Mouse (Mus musculus) midbrain, postnatal 0 days (tissue): Measurements from ENCODE around the gene Nptxr. TPM values are rescaled to one million over a fixed set of nuclear protein-coding genes. Genes with fewer than 3 reads are reported as not detected.

Experiments
- ATAC-seq: fragments of 200-750 bp; cut with Nextera tagmentation; 2 replicates; pipeline ENCODE4 v1.8.0; 2017; ENCODE audit warnings: moderate number of reproducible peaks, mild to moderate bottlenecking, moderate TSS enrichment, moderate library complexity; ENCODE audit not compliant: low FRiP score
- DNase-seq: peaks from one replicate; pipeline ENCODE4 v3.0.0-alpha.2; 2015; ENCODE audit warnings: low spot score
- H3K27ac ChIP-seq: fragments of 300-500 bp; sonication (generic); 2 replicates; pipeline ENCODE4 v1.5.1; 2014; ENCODE audit warnings: low read depth, mild to moderate bottlenecking, low read length, mixed read lengths
- H3K27me3 ChIP-seq: fragments of 300-500 bp; sonication (generic); 2 replicates; pipeline ENCODE4 v1.6.1; 2014; ENCODE audit warnings: low read length, control low read depth, mixed read lengths; ENCODE audit not compliant: insufficient read depth
- H3K36me3 ChIP-seq: fragments of 300-500 bp; sonication (generic); 2 replicates; pipeline ENCODE4 v1.6.1; 2014; ENCODE audit warnings: low read length, control low read depth, mixed read lengths; ENCODE audit not compliant: insufficient read depth
- H3K4me1 ChIP-seq: fragments of 300-500 bp; sonication (generic); 2 replicates; pipeline ENCODE4 v1.6.1; 2014; ENCODE audit warnings: mild to moderate bottlenecking, control low read depth, antibody characterized with exemption, low read length, mixed read lengths; ENCODE audit not compliant: insufficient read depth
- H3K4me2 ChIP-seq: fragments of 300-500 bp; sonication (generic); 2 replicates; pipeline ENCODE4 v1.6.1; 2014; ENCODE audit warnings: low read depth, mild to moderate bottlenecking, low read length, mixed read lengths; ENCODE audit not compliant: poor library complexity, severe bottlenecking
- H3K4me3 ChIP-seq: fragments of 300-500 bp; sonication (generic); 2 replicates; pipeline ENCODE4 v1.5.1; 2014; ENCODE audit warnings: low read depth, mild to moderate bottlenecking, low read length, moderate library complexity
- H3K9ac ChIP-seq: fragments of 300-500 bp; sonication (generic); replicated peaks from 2 replicates; pipeline ENCODE4 v1.6.1; 2014; ENCODE audit warnings: mild to moderate bottlenecking, low read length, moderate library complexity, mixed read lengths; ENCODE audit not compliant: poor library complexity, severe bottlenecking
- H3K9me3 ChIP-seq: fragments of 300-500 bp; sonication (generic); 2 replicates; pipeline ENCODE4 v1.6.1; 2016; ENCODE audit warnings: low read length, control low read depth
- CTCF ChIP-seq: IDR thresholded peaks from 2 replicates; pipeline ENCODE4 v1.5.1; 2016; ENCODE audit warnings: antibody characterized with exemption, mild to moderate bottlenecking
- WGBS: fragments of 180-500 bp; shearing (Covaris S2); extraction: QIAGEN DNeasy Blood & Tissue Kit; methylation state at CpG from one replicate; pipeline ENCODE4 v1.1.7; 2014; 5-methylcytosine and 5-hydroxymethylcytosine counted together
- polyA plus RNA-seq: library from polyadenylated mRNA; unstranded; fragments of >200 nt; fragmentation: Nextera tagmentation; extraction: Ambion mirVana; gene quantifications from 2 replicates; pipeline ENCODE4 v1.2.1, GENCODE M21; 2015
- total RNA-seq: library from RNA; depleted of rRNA; stranded (reverse); fragments of >200 nt; gene quantifications from 2 replicates; pipeline ENCODE4 v1.2.3, GENCODE M21; 2014

Gene Nptxr
- total and polyA plus RNA-seq, 2 experiments from 2014 or later: 97.8 to 288 TPM

DNA sequence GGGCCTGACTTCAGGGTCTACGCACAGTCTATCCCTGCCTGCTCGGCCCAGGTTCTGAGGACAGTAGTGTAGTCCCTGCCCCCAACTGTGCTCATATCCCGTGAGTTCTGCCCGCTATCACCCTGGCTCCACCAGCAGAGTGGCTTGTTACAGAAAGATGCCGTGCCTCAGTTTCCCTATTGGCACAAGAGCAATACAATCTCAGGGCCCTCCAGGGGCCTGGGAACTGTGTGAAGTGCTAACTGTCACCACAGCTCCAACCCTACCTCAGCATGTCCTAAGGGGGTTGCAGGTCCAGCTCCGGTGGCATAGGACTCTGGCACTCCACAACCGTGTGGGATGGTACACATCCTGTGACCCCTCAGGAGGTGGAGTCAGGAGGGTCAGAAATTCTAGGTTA, 7.5 kb downstream of the Nptxr start:
- Histone ChIP-seq H3K9me3 (no peaks in the 10 kb centered on the region), H3K27me3 (no peaks in the 10 kb centered on the region), H3K4me2 (no peak overlapping the region), H3K36me3 (peaks cover 18% of the 10 kb centered on the region), H3K4me1 (0 out of 2 replicates have a peak, but pooled peaks cover 4% of the 10 kb centered on the region), H3K9ac (no peak overlapping the region), H3K27ac (no peak overlapping the region), H3K4me3 (no peak overlapping the region)
- no peak for DNase-seq
- no peak for TF ChIP-seq CTCF
- no peak for ATAC-seq
- 88% methylated on average over 7 of the region's 7 CpGs for WGBS

DNA sequence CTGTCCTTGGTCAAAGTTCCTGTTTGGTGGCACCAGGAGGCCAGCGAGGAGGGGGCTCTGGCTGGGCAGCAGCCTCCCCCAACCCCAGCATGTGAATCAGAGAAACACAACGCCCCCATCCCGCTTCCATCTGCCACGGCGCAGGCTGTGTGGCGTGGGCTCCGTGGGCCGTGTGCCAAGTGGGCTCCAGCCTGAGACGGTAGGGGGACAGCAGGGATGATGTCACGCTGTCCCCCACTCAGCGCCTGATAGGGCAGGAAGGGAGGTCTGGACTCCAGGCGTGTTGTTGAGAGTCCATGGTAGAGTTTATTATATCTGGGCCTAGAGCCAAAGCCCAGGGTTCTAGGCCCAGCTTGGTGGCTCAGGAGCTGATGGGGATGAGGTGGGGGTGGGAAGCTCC, 8.3 kb downstream of the Nptxr start:
- Histone ChIP-seq H3K9me3 (no peaks in the 10 kb centered on the region), H3K4me1 (0 out of 2 replicates have a peak, but pooled peaks cover 3% of the 10 kb centered on the region), H3K27me3 (no peaks in the 10 kb centered on the region), H3K27ac (no peak overlapping the region), H3K36me3 (peaks cover 24% of the 10 kb centered on the region), H3K4me3 (no peak overlapping the region), H3K4me2 (no peak overlapping the region), H3K9ac (no peak overlapping the region)
- DNase-seq: peak; percentile 27
- TF ChIP-seq CTCF: no peak
- 80% methylated on average over 12 of the region's 12 CpGs for WGBS
- ATAC-seq: no peak

- ATAC-seq (no peak), DNase-seq (no peak)
- H3K27ac ChIP-seq: no peak overlapping the region
- no peaks in the 10 kb centered on the region for H3K27me3 ChIP-seq
- H3K36me3 ChIP-seq: peaks cover 45% of the 10 kb centered on the region
- 35% methylated on average over 20 of the region's 20 CpGs for WGBS
- no peaks in the 10 kb centered on the region for H3K9me3 ChIP-seq
- no peak for TF ChIP-seq CTCF
- no peak overlapping the region for H3K4me2 ChIP-seq
- no peak overlapping the region for H3K4me3 ChIP-seq
- no peak overlapping the region for H3K9ac ChIP-seq
- 0 out of 2 replicates have a peak, but pooled peaks cover 3% of the 10 kb centered on the region for H3K4me1 ChIP-seq
Measured at GRCm38 (mm10) chr15:79794173-79794572, 10.4 kb downstream of the Nptxr start.

DNA sequence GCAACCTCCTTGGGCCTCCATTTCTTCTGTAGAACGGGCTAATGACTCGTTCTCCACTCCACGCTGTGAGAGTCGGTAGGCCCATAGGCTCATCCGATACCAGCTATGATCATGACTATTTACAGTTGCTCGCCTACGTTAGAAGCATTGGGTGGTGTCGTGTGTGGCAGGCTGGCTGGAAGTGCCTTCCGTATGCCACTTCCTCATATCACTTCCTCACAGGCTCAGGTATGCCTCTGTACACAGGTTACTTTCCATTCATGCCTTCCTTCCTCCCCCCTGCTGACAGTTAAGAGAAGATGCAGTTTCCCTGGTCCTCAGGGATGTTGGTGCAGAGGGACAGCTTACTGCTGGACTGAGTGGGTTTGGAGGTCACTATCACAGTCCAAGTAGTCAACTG, 11.5 kb downstream of the Nptxr start:
- DNase-seq: no peak
- no peak overlapping the region for H3K4me2 ChIP-seq
- H3K27me3 ChIP-seq: no peaks in the 10 kb centered on the region
- H3K36me3 ChIP-seq: peaks cover 50% of the 10 kb centered on the region
- no peak for ATAC-seq
- H3K4me1 ChIP-seq: 0 out of 2 replicates have a peak, but pooled peaks cover 3% of the 10 kb centered on the region
- no peaks in the 10 kb centered on the region for H3K9me3 ChIP-seq
- no peak overlapping the region for H3K4me3 ChIP-seq
- no peak for TF ChIP-seq CTCF
- no peak overlapping the region for H3K9ac ChIP-seq
- WGBS: 96% methylated on average over 9 of the region's 9 CpGs
- no peak overlapping the region for H3K27ac ChIP-seq

GRCm38 (mm10) chr15:79792455-79792854, 12.1 kb downstream of the Nptxr start:
- no peaks in the 10 kb centered on the region for H3K9me3 ChIP-seq
- H3K36me3 ChIP-seq: peaks cover 50% of the 10 kb centered on the region
- 29% methylated on average over 19 of the region's 19 CpGs for WGBS
- no peaks in the 10 kb centered on the region for H3K27me3 ChIP-seq
- H3K4me1 ChIP-seq: 0 out of 2 replicates have a peak, but pooled peaks cover 3% of the 10 kb centered on the region
- H3K4me3 ChIP-seq: no peak overlapping the region
- no peak for ATAC-seq
- H3K9ac ChIP-seq: no peak overlapping the region
- no peak for TF ChIP-seq CTCF
- no peak for DNase-seq
- no peak overlapping the region for H3K4me2 ChIP-seq
- no peak overlapping the region for H3K27ac ChIP-seq

DNA sequence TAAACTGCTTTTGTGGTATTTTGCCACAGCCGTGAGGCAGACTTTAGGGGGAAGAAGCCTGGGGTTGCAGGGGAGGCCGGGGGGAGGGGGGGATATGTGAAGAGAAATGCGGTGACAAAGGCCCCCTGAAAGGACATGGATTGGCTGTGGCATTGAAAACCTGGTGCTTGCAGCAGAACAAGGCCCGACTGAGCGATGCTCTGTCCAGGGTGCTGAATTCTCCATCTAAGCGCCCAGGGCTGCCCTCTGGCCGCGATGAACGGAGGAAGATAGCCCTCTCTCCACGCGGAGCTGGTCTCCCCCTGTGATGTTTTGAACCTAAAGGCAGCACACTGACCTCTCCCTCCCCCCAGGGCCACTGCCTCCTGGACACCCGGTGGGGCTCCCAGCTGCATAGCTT, 13.1 kb downstream of the Nptxr start:
- ATAC-seq: no peak
- Histone ChIP-seq H3K9ac (no peak overlapping the region), H3K36me3 (peaks cover 50% of the 10 kb centered on the region), H3K4me2 (no peak overlapping the region), H3K4me1 (0 out of 2 replicates have a peak, but pooled peaks cover 3% of the 10 kb centered on the region), H3K9me3 (no peaks in the 10 kb centered on the region), H3K27ac (no peak overlapping the region), H3K4me3 (no peak overlapping the region), H3K27me3 (no peaks in the 10 kb centered on the region)
- 8% methylated on average over 11 of the region's 12 CpGs for WGBS
- DNase-seq: peak; percentile 50
- peak; percentile 8; the same call in 1 of the 2 replicates for TF ChIP-seq CTCF
